Mouse (Mus musculus) myocyte (in vitro differentiated cells): Measurements from ENCODE around the gene Klhl36.

Source experiments
- CEBPB ChIP-seq: IDR thresholded peaks from 2 replicates; pipeline ENCODE4 v1.6.1; 2011; ENCODE audit warnings: mild to moderate bottlenecking, moderate library complexity; ENCODE audit not compliant: poor library complexity, insufficient read depth, severe bottlenecking
- E2F4 ChIP-seq: IDR thresholded peaks from one replicate; pipeline ENCODE4 v1.6.1; 2011; ENCODE audit warnings: mild to moderate bottlenecking, control low read depth, moderate library complexity; ENCODE audit not compliant: insufficient read depth
- MAX ChIP-seq: IDR thresholded peaks from one replicate; pipeline ENCODE4 v1.6.1; 2011; ENCODE audit warnings: low read depth, mild to moderate bottlenecking, control low read depth
- MYOG ChIP-seq, 3 experiments: IDR thresholded peaks; one replicate each; pipeline ENCODE4 v1.6.1; 2011; ENCODE audit warnings: control low read depth in 2 of 3, low read depth in 2 of 3, mild to moderate bottlenecking in 2 of 3; ENCODE audit not compliant: insufficient read length in 2 of 3, control insufficient read depth in 1 of 3, insufficient read depth in 1 of 3
- POLR2A ChIP-seq: IDR thresholded peaks from one replicate; pipeline ENCODE4 v1.6.1; 2011; ENCODE audit warnings: low read depth, mild to moderate bottlenecking, control low read depth, moderate library complexity; ENCODE audit not compliant: insufficient read length
- POLR2AphosphoS2 ChIP-seq: IDR thresholded peaks from one replicate; pipeline ENCODE4 v1.6.1; 2011; ENCODE audit warnings: low read depth, control low read depth; ENCODE audit not compliant: insufficient read length
- SRF ChIP-seq: IDR thresholded peaks from one replicate; pipeline ENCODE4 v1.6.1; 2011; ENCODE audit warnings: low read depth; ENCODE audit not compliant: control insufficient read depth, insufficient read length
- TCF12 ChIP-seq: IDR thresholded peaks from one replicate; pipeline ENCODE4 v1.6.1; 2011; ENCODE audit warnings: mild to moderate bottlenecking, control low read depth; ENCODE audit not compliant: poor library complexity, insufficient read depth, severe bottlenecking
- USF1 ChIP-seq: IDR thresholded peaks from one replicate; pipeline ENCODE4 v1.6.1; 2011; ENCODE audit warnings: low read depth, mild to moderate bottlenecking, control low read depth, moderate library complexity

DNA sequence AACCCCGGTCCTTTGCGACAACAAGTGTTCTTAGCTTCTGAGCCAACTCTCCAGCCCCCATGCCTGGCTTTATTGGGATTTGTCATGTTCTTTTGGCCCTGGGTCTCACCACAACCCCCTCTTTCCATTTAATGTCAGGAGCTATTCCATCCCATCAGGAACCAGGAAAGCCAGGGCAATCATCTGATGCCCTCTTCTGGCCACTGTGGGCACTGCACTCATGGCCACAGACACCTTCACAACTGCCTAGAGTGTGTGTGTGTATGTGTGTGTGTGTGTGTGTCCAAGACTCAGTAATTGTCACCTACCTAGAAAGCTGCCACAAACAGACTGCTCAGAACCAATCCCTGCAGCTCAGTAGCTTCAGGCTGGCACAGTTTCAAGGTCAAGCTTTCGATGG is 25.1 kb downstream of the Klhl36 start:
- TF ChIP-seq POLR2A (no peak), MAX (no peak), CEBPB (no peak), POLR2AphosphoS2 (no peak), E2F4 (no peak), USF1 (no peak), TCF12 (no peak), MYOG (IDR thresholded peaks at IDR 0.05; ENCODE audit: control insufficient read depth in 1 of 3, insufficient read depth in 1 of 3, insufficient read length in 2 of 3, low read depth in 2 of 3) (no peak), SRF (no peak)
